Mouse (Mus musculus): ENCODE results near the gene Cd1d1.

DNA sequence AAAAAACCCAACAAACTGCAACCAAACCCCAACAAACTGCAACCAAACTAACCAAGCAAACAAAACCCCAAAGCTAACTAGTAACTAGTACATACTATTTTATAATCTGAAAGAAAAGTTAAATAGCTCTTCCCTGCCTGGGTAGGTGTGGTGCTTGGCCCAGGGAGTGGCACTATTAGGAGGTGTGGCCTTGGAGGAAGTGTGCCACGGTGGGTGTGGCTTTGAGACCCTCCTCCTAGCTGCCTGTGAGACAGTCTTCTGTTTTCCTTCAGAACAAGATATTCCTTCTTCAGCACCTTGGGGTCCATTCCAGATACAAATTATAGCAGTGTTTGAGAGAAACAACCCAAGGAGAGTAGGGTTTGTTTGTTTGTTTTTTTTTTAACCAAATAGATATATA lies 3.9 kb downstream of the Cd1d1 start:
- TF ChIP-seq CTCF (IDR thresholded peaks at IDR 0.05; ENCODE audit: low read depth), result no peak
- TF ChIP-seq EP300 (IDR thresholded peaks at IDR 0.05; ENCODE audit: low read depth), result no peak
